Mouse (Mus musculus) kidney, embryonic 14.5 days (tissue): ENCODE results near the gene Opa3. TPM values are rescaled to one million over a fixed set of nuclear protein-coding genes. Genes with fewer than 3 reads are reported as not detected.
A peak's percentile ranks its signal among the peaks of the same experiment; 100 is the strongest.

Source experiments
- ATAC-seq: fragments of 200-750 bp; cut with Nextera tagmentation; 2 replicates; pipeline ENCODE4 v1.8.0; 2017; ENCODE audit warnings: moderate number of reproducible peaks, mild to moderate bottlenecking, moderate TSS enrichment, moderate library complexity; ENCODE audit not compliant: low FRiP score, low TSS enrichment
- H3K27ac ChIP-seq: fragments of 300-500 bp; sonication (generic); 2 replicates; pipeline ENCODE4 v1.5.1; 2014; ENCODE audit warnings: low read depth, mild to moderate bottlenecking, low read length, moderate library complexity, mixed read lengths
- H3K27me3 ChIP-seq: fragments of 300-500 bp; sonication (generic); 2 replicates; pipeline ENCODE4 v1.6.1; 2014; ENCODE audit warnings: mild to moderate bottlenecking, low read length; ENCODE audit not compliant: control insufficient read depth, insufficient read depth
- H3K36me3 ChIP-seq: fragments of 300-500 bp; sonication (generic); 2 replicates; pipeline ENCODE4 v1.6.1; 2014; ENCODE audit warnings: low read length, mixed read lengths; ENCODE audit not compliant: control insufficient read depth, insufficient read depth
- H3K4me1 ChIP-seq: fragments of 300-500 bp; sonication (generic); 2 replicates; pipeline ENCODE4 v1.6.1; 2014; ENCODE audit warnings: low read length, mixed read lengths; ENCODE audit not compliant: control insufficient read depth, insufficient read depth
- H3K4me2 ChIP-seq: fragments of 300-500 bp; sonication (generic); replicated peaks from 2 replicates; pipeline ENCODE4 v1.6.1; 2014; ENCODE audit warnings: low read depth, mild to moderate bottlenecking, low read length
- H3K4me3 ChIP-seq: fragments of 300-500 bp; sonication (generic); 2 replicates; pipeline ENCODE4 v1.5.1; 2014; ENCODE audit warnings: mild to moderate bottlenecking, low read length
- H3K9ac ChIP-seq: fragments of 300-500 bp; sonication (generic); 2 replicates; pipeline ENCODE4 v1.6.1; 2014; ENCODE audit warnings: low read depth, mild to moderate bottlenecking, low read length, moderate library complexity
- H3K9me3 ChIP-seq: fragments of 300-500 bp; sonication (generic); 2 replicates; pipeline ENCODE4 v1.6.1; 2016; ENCODE audit warnings: low read length; ENCODE audit not compliant: control insufficient read depth
- WGBS: fragments of 180-500 bp; shearing (Covaris S2); extraction: QIAGEN DNeasy Blood & Tissue Kit; methylation state at CpG from one replicate; pipeline ENCODE4 v1.1.7; 2014; 5-methylcytosine and 5-hydroxymethylcytosine counted together
- polyA plus RNA-seq: library from polyadenylated mRNA; unstranded; fragments of >200 nt; fragmentation: Nextera tagmentation; extraction: Ambion mirVana; gene quantifications from 2 replicates; pipeline ENCODE4 v1.2.1, GENCODE M21; 2014

The Opa3 gene
- polyA plus RNA-seq, 1 experiment from 2014 or later = 44.6 TPM

DNA sequence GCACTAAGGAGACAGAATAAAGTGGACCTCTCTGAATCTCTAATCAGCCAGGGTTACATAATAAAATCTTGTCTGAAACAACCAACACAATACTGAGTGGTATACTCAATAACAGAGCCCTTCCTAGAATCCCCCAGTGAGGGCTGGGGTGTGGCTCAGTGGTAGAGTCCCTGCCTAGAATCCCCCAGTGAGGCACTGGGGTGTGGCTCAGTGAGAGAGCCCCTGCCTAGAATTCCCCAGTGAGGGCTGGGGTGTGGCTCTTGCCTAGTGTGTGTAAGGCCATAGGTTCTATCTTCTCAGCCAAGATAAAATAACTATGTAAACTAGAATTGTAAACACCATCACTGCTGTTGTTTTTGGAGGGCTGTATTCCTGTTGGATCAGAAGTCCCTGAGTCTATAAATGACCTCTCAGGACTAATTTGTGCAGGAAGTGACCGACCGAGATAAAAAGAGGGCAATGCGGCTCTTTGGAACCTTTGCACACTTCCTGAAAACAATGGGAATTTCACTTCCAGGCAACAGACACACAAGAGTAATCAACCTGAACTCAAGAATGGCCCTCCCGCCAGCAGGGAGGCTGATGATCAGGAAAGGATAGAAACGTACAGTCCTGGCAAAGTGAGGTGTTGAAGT, 17.0 kb upstream of the Opa3 start:
- no peak for ATAC-seq
- peak overlapping the region; percentile 30; the same call in 1 of the 2 replicates for H3K27ac ChIP-seq
- 0 out of 2 replicates have a peak, but pooled peaks cover 2% of the 10 kb centered on the region for H3K9me3 ChIP-seq
- H3K36me3 ChIP-seq = no peaks in the 10 kb centered on the region
- no peak overlapping the region for H3K4me3 ChIP-seq
- H3K9ac ChIP-seq = no peak overlapping the region
- 23% methylated on average over 5 of the region's 5 CpGs for WGBS
- H3K4me1 ChIP-seq = peaks cover 19% of the 10 kb centered on the region
- no peak overlapping the region for H3K4me2 ChIP-seq
- no peaks in the 10 kb centered on the region for H3K27me3 ChIP-seq

DNA sequence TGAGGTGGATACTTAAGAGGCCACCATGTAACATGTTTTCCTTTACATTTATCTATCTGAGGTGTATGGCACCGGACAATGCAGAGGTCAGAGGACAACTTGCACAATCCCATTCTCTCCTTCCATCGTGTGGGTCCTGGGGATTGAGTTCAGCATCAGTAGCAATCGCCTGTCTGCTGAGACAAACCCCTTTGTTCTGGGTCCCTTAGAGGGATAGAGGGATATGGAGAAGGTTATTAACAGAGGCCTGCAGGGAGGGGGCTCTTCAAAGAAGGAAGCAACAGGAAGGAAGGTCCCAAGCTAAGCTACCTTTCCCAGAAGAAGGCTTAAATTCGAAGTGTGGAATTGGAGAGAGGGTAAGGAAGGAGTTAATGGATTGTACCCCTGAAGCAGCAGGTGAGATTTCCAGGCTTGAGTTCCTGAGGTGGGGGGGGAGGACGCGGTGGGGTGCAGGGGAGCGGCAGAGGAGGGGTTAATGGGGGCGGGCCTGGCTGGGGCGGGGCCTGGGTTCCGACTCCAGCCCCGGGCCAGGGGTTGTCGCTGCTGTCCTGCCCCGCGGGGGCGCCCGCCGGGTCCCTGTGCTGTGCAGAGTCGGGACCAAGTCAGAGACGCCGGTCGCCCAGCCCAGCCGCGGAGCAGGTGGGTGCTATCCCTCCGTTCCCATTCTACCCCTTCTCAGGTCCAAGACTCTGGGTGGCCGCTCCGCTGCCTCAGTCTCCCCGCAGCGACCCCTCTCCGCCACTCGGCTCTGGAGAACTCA, 16.0 kb upstream of the Opa3 start, which contains the start of gene Gpr4:
Gene Gpr4, plus strand, starts transcription at position 543 of the 760 bp plus-strand sequence.
- Histone ChIP-seq H3K9me3 (0 out of 2 replicates have a peak, but pooled peaks cover 2% of the 10 kb centered on the region), H3K9ac (peak within 1 kb of the TSS; percentile 53; the same call in 1 of the 2 replicates), H3K4me3 (peak within 1 kb of the TSS; percentile 50), H3K36me3 (no peaks in the 10 kb centered on the region), H3K4me2 (peak within 1 kb of the TSS; percentile 82), H3K4me1 (peaks cover 19% of the 10 kb centered on the region), H3K27me3 (no peaks in the 10 kb centered on the region), H3K27ac (peak within 1 kb of the TSS; percentile 30; the same call in 1 of the 2 replicates)
- WGBS = 2% methylated on average over 29 of the region's 30 CpGs
- ATAC-seq = peak; percentile 76

DNA sequence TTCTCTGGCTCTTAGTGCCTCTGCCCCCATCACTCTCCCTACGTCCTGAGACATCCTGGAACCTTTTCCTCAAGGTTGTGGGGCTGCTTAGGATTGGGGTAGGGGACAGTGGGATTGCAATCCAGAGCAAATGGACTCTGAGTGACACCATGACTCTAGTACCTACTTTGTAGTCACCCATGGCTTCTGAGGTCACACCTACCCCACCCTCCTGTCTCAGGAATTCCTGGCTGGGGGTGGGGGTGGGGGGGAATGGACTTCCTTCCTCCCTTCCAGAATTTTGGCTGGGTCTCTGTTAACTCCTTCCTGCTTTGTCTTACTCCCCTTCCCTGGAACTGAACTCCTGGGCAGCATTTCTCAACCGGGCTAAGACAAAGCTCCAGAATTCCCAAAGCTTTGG, 14.7 kb upstream of the Opa3 start:
- Histone ChIP-seq H3K4me1 (peaks cover 19% of the 10 kb centered on the region), H3K9ac (no peak overlapping the region), H3K27me3 (no peaks in the 10 kb centered on the region), H3K9me3 (0 out of 2 replicates have a peak, but pooled peaks cover 2% of the 10 kb centered on the region), H3K36me3 (no peaks in the 10 kb centered on the region), H3K27ac (no peak overlapping the region), H3K4me3 (no peak overlapping the region), H3K4me2 (no peak overlapping the region)
- ATAC-seq = no peak
- 66% methylated on average over 2 of the region's 2 CpGs for WGBS

DNA sequence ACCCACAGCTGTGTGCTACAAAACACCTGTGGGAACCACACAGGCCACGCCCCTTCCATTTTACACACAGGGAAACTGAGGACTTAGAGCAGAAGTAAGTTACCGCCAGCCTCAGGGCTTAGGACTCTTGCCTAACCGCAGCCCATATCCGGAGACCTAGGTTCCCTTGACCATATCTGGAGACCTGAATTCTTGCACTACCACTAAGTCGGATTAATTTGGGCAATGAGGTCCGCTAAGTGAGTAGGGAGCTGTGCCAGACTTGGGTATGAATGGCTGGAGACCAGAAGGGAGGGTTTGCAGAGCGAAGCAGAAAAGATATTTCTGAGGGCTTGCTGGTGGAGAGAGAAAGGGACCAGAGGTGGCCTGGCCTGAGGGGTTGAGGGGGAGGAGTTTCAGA, 13.8 kb upstream of the Opa3 start:
- 75% methylated on average over 7 of the region's 7 CpGs for WGBS
- no peak overlapping the region for H3K27ac ChIP-seq
- H3K27me3 ChIP-seq = no peaks in the 10 kb centered on the region
- no peaks in the 10 kb centered on the region for H3K36me3 ChIP-seq
- no peak for ATAC-seq
- no peak overlapping the region for H3K9ac ChIP-seq
- no peak overlapping the region for H3K4me2 ChIP-seq
- H3K4me3 ChIP-seq = no peak overlapping the region
- H3K9me3 ChIP-seq = 0 out of 2 replicates have a peak, but pooled peaks cover 2% of the 10 kb centered on the region
- peaks cover 19% of the 10 kb centered on the region for H3K4me1 ChIP-seq

DNA sequence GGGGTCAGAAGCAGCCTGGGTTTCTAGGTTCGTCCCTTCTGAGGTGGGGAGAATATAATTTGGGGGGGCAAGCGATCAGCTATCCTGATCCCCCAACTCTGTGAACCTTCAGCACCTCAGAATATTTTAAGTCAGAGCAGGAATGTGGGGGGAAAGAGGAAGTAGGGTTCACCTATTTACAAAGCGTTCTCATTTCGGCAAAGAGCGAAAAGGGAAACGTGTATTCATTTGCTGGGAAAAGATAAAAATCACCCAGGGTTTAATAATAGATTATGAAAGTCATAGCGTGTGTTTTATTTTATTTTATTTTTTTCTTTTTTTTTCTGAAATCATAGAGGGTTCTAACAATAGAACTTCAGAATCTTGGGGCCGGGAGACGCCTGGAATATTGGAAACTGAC, 13.2 kb upstream of the Opa3 start:
- 0 out of 2 replicates have a peak, but pooled peaks cover under 1% of the 10 kb centered on the region for H3K9me3 ChIP-seq
- H3K9ac ChIP-seq = no peak overlapping the region
- H3K4me3 ChIP-seq = no peak overlapping the region
- no peaks in the 10 kb centered on the region for H3K27me3 ChIP-seq
- H3K4me2 ChIP-seq = no peak overlapping the region
- peaks cover 19% of the 10 kb centered on the region for H3K4me1 ChIP-seq
- H3K27ac ChIP-seq = no peak overlapping the region
- no peak for ATAC-seq
- no peaks in the 10 kb centered on the region for H3K36me3 ChIP-seq
- 66% methylated on average over 9 of the region's 9 CpGs for WGBS

DNA sequence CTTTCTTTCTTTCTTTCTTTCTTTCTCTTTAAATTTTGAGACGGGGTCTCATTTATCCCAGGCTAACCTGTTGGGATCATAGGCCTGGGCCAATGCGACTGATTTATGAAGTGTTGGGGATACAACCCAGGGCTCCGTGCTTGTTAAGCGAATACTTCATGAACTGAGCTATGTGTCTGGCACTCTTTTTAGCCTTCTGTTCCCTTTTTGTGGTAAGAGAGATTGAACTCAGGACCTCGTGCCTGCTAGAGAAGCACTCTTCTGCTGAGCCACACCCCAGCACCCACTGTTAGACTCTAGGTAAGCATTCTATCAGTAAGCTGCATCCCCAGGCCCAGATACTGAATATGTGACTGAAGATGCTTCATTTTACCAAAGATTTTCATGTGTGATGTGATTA, 10.6 kb upstream of the Opa3 start:
- H3K4me2 ChIP-seq = no peak overlapping the region
- no peak overlapping the region for H3K27ac ChIP-seq
- 52% methylated on average over 5 of the region's 5 CpGs for WGBS
- peaks cover 5% of the 10 kb centered on the region; the same call in 1 of the 2 replicates for H3K4me1 ChIP-seq
- H3K9me3 ChIP-seq = no peaks in the 10 kb centered on the region
- H3K36me3 ChIP-seq = no peaks in the 10 kb centered on the region
- no peak overlapping the region for H3K4me3 ChIP-seq
- ATAC-seq = no peak
- no peaks in the 10 kb centered on the region for H3K27me3 ChIP-seq
- H3K9ac ChIP-seq = no peak overlapping the region

DNA sequence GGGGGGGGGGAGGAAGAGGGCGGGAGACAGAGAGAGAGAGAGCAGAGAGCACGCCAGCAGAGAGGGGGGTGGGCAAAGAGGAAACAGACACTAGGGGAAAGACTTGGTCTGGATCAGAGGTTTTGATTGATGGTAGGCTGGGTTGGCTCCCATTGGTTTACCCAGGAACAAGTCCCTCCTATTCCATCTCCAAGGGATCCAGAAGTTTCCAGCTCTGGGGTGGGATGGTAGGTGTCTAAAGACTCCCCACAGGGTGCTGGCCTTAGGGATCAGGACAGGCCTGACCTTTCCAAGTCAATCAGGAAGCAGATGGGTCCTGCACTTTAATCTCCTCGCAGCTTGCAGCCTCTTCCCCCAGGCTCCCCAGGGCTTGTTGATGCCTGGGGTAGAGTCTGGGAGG, 10.2 kb upstream of the Opa3 start:
- WGBS = 11% methylated on average over 2 of the region's 3 CpGs
- H3K4me3 ChIP-seq = no peak overlapping the region
- no peak for ATAC-seq
- no peaks in the 10 kb centered on the region for H3K9me3 ChIP-seq
- H3K4me2 ChIP-seq = no peak overlapping the region
- H3K9ac ChIP-seq = no peak overlapping the region
- no peak overlapping the region for H3K27ac ChIP-seq
- H3K4me1 ChIP-seq = 0 out of 2 replicates have a peak, but pooled peaks cover 3% of the 10 kb centered on the region
- H3K36me3 ChIP-seq = no peaks in the 10 kb centered on the region
- H3K27me3 ChIP-seq = no peaks in the 10 kb centered on the region

DNA sequence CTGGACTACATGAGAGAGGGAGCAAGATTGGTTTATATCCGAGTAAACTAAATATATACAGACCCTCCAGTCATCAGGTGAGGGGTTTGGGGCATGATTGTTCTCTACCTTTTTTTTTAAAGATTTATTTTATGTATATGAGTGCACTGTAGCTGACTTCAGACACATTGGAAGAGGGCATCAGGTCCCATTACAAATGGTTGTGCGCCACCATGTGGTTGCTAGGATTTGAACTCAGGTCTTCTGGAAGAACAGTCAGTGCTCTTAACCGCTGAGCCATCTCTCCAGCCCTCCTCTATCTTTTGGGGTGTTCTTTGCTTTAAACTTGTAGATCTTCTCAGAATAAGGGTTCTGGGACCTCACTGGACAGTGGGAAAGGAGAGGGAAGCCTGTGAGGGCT, 8.1 kb upstream of the Opa3 start:
- 74% methylated on average over 3 of the region's 3 CpGs for WGBS
- Histone ChIP-seq H3K36me3 (no peaks in the 10 kb centered on the region), H3K9me3 (no peaks in the 10 kb centered on the region)

DNA sequence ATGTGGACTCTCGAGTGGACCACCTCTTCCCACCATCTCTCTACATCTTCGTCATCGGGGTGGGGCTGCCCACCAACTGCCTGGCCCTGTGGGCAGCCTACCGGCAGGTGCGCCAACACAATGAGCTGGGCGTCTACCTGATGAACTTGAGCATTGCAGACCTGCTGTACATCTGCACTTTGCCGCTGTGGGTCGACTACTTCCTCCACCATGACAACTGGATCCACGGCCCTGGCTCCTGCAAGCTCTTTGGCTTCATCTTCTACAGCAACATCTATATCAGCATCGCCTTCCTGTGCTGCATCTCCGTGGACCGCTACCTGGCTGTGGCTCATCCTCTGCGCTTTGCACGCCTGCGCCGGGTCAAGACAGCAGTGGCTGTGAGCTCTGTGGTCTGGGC, 5.9 kb upstream of the Opa3 start:
- no peak overlapping the region for H3K4me3 ChIP-seq
- H3K4me1 ChIP-seq = peaks cover 7% of the 10 kb centered on the region; the same call in 1 of the 2 replicates
- WGBS = 97% methylated on average over 16 of the region's 16 CpGs
- no peak overlapping the region for H3K9ac ChIP-seq
- H3K36me3 ChIP-seq = no peaks in the 10 kb centered on the region
- H3K27ac ChIP-seq = no peak overlapping the region
- no peak overlapping the region for H3K4me2 ChIP-seq
- H3K27me3 ChIP-seq = no peaks in the 10 kb centered on the region
- no peak for ATAC-seq
- no peaks in the 10 kb centered on the region for H3K9me3 ChIP-seq

More for the DNA sequence above, 8.1 kb upstream of the Opa3 start:
- no peak for ATAC-seq
- Histone ChIP-seq H3K27me3 (no peaks in the 10 kb centered on the region), H3K9ac (no peak overlapping the region), H3K4me3 (no peak overlapping the region), H3K27ac (no peak overlapping the region), H3K4me1 (no peaks in the 10 kb centered on the region), H3K4me2 (no peak overlapping the region)
